27 mouse cellular contexts compared by ENCODE assay signal in the genomic region with DNA sequence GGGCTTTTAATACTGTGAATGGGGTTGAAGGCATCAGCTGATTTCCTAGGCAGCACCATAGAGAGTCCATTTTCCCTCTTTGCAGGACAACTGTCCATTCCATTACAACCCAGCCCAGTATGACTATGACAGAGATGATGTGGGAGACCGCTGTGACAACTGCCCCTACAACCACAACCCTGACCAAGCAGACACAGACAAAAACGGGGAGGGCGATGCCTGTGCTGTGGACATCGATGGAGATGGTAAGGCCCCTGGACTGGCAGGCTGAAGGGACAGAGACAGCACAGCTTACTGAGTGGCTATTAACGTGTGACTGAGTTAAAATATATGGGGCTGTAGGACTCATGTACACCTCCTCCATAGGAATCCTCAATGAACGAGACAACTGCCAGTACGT. TPM values are rescaled to one million over a fixed set of nuclear protein-coding genes. Genes with fewer than 3 reads are reported as not detected.
DNase-seq lines count a peak whose midpoint lies in the region; ATAC-seq and TF ChIP-seq lines count a peak whose summit lies in the region.
"Had no signal": no experiment of that assay in that cellular context is flagged by ENCODE, and none has a peak within 500 bp of the region (broad histone marks: within the 10 kb centered on the region; RNA-seq: fewer than 3 reads in every experiment).

No protein-coding gene starts in this region.

- no peak overlapping the region for H3K27ac ChIP-seq in hindbrain, embryonic 13.5 days
- H3K27ac ChIP-seq: embryonic facial prominence, embryonic 13.5 days; embryonic facial prominence, embryonic 15.5 days; forebrain, embryonic 10.5 days; forebrain, embryonic 12.5 days had no signal

- TF ChIP-seq POLR2A in myocyte (IDR thresholded peaks at IDR 0.05; ENCODE audit: insufficient read length, low read depth): no peak

- peaks cover 100% of the 10 kb centered on the region for H3K36me3 ChIP-seq in megakaryocyte, embryonic 14.5 days (replicated peaks; ENCODE audit: low read length)
- H3K36me3 ChIP-seq in myocyte (ENCODE audit: control insufficient read depth, insufficient read depth): peaks cover 89% of the 10 kb centered on the region
- H3K36me3 ChIP-seq in hindbrain, embryonic 13.5 days: peaks cover 15% of the 10 kb centered on the region
- H3K36me3 ChIP-seq: G1E had no signal

- DNase-seq in NIH3T3 (ENCODE audit: low read depth): peak; percentile 21
- DNase-seq: adrenal gland, adult 2 months; adrenal gland, postnatal 10 days; adrenal gland, postnatal 25 days; B cell, adult 2 months; cerebellum, adult 11 months; cerebellum, adult 18-20 months; cerebellum, adult 8-10 months; cerebellum, adult 9-11 months; cerebellum, postnatal 14 days; cerebellum, postnatal 36 days; embryo, embryonic 11 days had no signal

- 96% methylated on average over 7 of the region's 7 CpGs for WGBS in hindbrain, embryonic 13.5 days

- H3K4me3 ChIP-seq in megakaryocyte, embryonic 14.5 days (replicated peaks): peak overlapping the region; percentile 4
- no peak overlapping the region for H3K4me3 ChIP-seq in myocyte
- H3K4me3 ChIP-seq in hindbrain, embryonic 13.5 days: no peak overlapping the region
- H3K4me3 ChIP-seq: embryonic facial prominence, embryonic 13.5 days; embryonic facial prominence, embryonic 15.5 days; erythroblast, embryonic 14.5 days; forebrain, embryonic 10.5 days; forebrain, embryonic 12.5 days had no signal

- H3K4me2 ChIP-seq in myocyte (ENCODE audit: low read depth): no peak overlapping the region
- no peak overlapping the region for H3K4me2 ChIP-seq in hindbrain, embryonic 13.5 days
- H3K4me2 ChIP-seq: embryonic facial prominence, embryonic 13.5 days; embryonic facial prominence, embryonic 15.5 days; forebrain, embryonic 12.5 days had no signal

- peaks cover 61% of the 10 kb centered on the region for H3K4me1 ChIP-seq in megakaryocyte, embryonic 14.5 days
- H3K4me1 ChIP-seq in hindbrain, embryonic 13.5 days (replicated peaks): peaks cover 11% of the 10 kb centered on the region

- H3K9ac ChIP-seq in hindbrain, embryonic 13.5 days: no peak overlapping the region
- H3K9ac ChIP-seq: embryonic facial prominence, embryonic 13.5 days; embryonic facial prominence, embryonic 15.5 days; forebrain, embryonic 12.5 days had no signal

- ATAC-seq in megakaryocyte, adult 5-6 weeks (ENCODE audit: poor library complexity, severe bottlenecking): no peak
- no peak for ATAC-seq in erythroblast, adult 5-6 weeks (replicated peaks; ENCODE audit: low FRiP score, poor library complexity, severe bottlenecking)
- ATAC-seq in hindbrain, embryonic 13.5 days (ENCODE audit: low FRiP score): no peak
- ATAC-seq: CD4-positive, CD25-positive, alpha-beta regulatory T cell, adult 4 months; forebrain, embryonic 14.5 days; forebrain, embryonic 16.5 days had no signal

- H3K27me3 ChIP-seq in megakaryocyte, embryonic 14.5 days (replicated peaks): no peaks in the 10 kb centered on the region
- no peaks in the 10 kb centered on the region for H3K27me3 ChIP-seq in myocyte (ENCODE audit: control insufficient read depth, insufficient read depth, insufficient read length)
- H3K27me3 ChIP-seq in hindbrain, embryonic 13.5 days: no peaks in the 10 kb centered on the region
- H3K27me3 ChIP-seq: CH12.LX; embryonic facial prominence, embryonic 13.5 days; embryonic facial prominence, embryonic 15.5 days; forebrain, embryonic 12.5 days had no signal

- H3K9me3 ChIP-seq in megakaryocyte, embryonic 14.5 days: no peaks in the 10 kb centered on the region
- no peaks in the 10 kb centered on the region for H3K9me3 ChIP-seq in hindbrain, embryonic 13.5 days
- H3K9me3 ChIP-seq: embryonic facial prominence, embryonic 13.5 days; embryonic facial prominence, embryonic 15.5 days had no signal

- no peak overlapping the region for H3ac ChIP-seq in myocyte (ENCODE audit: control insufficient read depth, insufficient read length)

- H3K79me2 ChIP-seq in myocyte (ENCODE audit: control insufficient read depth, insufficient read depth): peaks cover 2% of the 10 kb centered on the region

TF ChIP-seq in myocyte, 11 proteins besides CTCF, POLR2A, EP300 and RAD21:
- TF ChIP-seq POLR2AphosphoS2 (IDR thresholded peaks at IDR 0.05; ENCODE audit: insufficient read length, low read depth) (peak; percentile 25), TCF3 (IDR thresholded peaks at IDR 0.05; ENCODE audit: insufficient read length, low read depth) (no peak)
TF ChIP-seq in myocyte: peak in this region for 1.

RNA-seq across cellular contexts. Expression of gene Thbs1, which starts 9.1 kb away (rescaled TPM):
- polyA plus RNA-seq in megakaryocyte, embryonic 14.5 days (2012; ENCODE audit: insufficient read depth, low replicate concordance): 258 and 405 TPM in 2 replicates
- 27.3 and 28.8 TPM in 2 replicates for total RNA-seq in megakaryocyte, adult 5-6 weeks (2015)
- total RNA-seq in megakaryocyte, adult 5-6 weeks (2017): 32.7 and 37.6 TPM in 2 replicates
- 57.5 TPM for polyA plus RNA-seq in myocyte (2012; fragmentation: generic; extraction: Trizol)
- 5.0 and 8.1 TPM in 2 replicates for total RNA-seq in erythroblast, adult 5-6 weeks (2015; ENCODE audit: low replicate concordance)
- total RNA-seq in erythroblast, adult 5-6 weeks (2017; ENCODE audit: low replicate concordance): 3.6 and 4.7 TPM in 2 replicates
- 8.1 and 11.3 TPM in 2 replicates for polyA plus RNA-seq in hindbrain, embryonic 13.5 days (2015; fragmentation: Nextera tagmentation; extraction: Ambion mirVana)
- total RNA-seq: G1E had no signal
